Mouse (Mus musculus): ENCODE data around the gene Slc7a11. TPM values are rescaled to one million over a fixed set of nuclear protein-coding genes. Genes with fewer than 3 reads are reported as not detected.

Slc7a11 gene
- 0.88 TPM for total RNA-seq (2023)

DNA sequence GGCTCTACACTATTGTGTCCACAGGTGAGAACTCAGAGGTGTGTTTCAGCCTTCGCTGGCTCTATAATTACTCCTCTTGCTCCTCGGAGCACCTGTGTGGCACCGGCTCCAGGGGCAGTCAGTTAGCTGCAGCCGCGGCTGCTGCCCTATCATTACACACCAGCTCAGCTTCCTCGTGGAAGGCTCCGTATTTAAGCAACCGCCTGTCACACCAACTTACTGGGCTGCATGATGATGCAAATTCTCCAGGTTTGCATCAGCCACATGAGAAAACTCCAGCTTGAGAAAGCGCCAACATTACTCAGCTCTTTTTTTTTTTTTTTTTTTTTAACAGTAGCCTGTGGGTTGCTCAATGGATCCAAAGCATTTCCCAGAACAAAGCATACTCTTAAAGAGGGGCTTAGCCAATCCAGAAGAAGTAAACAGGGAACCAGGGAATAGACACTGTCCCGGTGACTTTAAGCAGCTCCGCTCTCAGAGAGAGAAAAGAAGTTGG, at the start of gene Slc7a11:
Gene Slc7a11 (minus strand): TSS at position 194 of the 496 bp plus-strand sequence.

